Mouse (Mus musculus) heart, adult 9 months (tissue): ENCODE measurements around the gene Mettl2.
A peak's percentile ranks its signal among the peaks of the same experiment; 100 is the strongest.

Experiments used
- DNase-seq, 2 experiments: peaks; one replicate each; pipeline ENCODE4 v3.0.0; 2022; ENCODE audit warnings: low spot score in 2 of 2

Gene Mettl2

DNA sequence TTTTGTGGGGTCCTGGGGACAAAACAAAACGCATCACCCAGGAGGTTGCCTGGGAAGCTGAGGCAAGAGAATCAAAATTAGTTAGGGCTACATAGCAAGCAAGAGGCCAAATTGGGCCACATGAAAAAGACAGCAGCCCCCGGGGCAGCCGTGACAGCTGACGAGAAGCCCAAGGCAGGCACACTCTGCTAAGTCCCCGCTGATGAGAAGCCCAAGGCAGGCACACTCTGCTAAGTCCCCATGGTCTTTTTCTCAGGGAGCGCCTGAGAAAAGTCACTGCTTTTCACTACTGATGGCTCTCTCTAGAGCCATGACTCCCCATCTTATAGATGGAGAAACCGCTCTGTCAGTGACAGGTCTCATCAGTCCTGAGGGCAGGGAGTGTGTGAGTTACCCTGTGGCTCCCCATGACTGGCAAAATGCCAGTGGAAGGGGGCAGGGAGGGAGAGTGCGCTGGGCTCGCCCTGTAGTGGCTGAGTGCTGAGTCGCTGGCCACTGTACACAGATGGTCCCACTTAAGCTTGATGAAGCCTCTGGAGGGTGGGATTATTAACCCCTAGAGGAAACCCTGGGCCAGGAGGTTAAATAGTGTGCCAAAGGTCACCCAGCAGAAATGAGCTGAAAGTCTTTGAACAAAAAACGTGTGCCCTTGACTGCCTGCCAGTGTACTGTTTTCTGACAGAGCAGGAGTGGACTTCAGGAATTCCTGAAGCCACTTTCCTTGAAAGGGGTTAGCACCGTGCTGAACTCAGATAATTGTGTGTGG lies 27.0 kb downstream of the Mettl2 start:
- DNase-seq, result peak; percentile 10 to 14

DNA sequence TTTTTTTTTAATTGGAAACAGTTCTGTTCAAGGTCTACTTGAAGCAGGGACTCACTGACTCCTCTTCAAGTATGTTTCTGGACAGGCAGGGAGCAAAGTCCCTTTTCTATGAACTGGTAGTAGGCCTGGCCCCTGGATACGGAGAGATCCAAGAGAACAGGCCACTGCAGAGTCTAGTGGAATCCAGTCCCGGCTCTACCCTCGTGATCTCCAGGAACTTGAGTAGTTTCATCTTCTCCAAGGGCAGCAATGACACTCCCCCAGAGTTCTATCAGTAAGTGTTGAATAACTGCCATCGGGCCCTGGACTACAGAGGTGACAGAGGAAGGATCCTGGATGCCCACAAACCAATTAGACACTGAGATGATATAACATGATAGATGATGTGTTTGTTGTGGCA lies 29.7 kb downstream of the Mettl2 start:
- no peak for DNase-seq

DNA sequence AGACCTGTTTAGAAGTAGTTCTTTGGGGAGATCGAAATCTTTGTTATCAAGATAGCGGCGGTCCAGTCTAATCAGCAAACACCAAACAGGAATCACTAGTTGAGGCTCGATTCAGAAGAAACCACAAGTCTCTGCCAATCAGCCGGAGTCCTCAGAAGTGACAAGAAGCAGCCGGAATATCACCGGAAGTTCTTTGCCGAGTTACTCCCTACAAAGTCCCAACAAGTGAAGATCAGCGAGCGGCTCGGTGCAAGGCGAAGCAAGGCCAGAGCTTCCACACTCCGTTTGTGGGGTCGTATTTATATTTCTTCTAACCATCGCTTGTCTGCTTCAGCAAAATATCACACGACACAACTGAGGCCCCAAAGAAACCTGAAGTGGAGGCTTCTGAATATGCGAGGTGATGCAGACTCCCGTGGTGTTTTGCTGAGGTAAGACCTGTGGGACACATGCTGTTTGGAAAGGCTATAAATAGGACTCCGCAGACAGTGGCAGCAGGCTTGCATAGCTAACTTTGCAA lies 30.6 kb downstream of the Mettl2 start:
- peak in 1 of 2 experiments; percentile 14 for DNase-seq

DNA sequence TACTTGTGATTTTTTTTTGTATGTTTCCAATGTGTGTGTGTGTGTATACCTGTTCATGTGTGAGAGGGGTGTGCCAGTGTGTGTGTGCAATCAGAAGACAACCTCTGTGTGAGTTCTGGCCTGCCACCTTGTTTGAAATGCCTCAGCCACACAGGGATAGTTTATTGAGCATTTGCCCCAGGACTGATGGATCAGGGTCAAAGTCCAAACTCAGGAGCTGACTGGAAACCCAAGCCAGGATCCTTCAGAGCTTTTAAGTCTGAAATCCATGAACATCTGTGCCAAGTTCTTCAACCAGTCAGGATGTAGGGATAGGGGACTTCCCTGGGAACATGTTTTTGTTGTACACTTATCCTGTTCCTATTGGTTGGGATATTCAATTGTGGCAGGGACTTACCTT lies 31.8 kb downstream of the Mettl2 start:
- DNase-seq, result no peak

DNA sequence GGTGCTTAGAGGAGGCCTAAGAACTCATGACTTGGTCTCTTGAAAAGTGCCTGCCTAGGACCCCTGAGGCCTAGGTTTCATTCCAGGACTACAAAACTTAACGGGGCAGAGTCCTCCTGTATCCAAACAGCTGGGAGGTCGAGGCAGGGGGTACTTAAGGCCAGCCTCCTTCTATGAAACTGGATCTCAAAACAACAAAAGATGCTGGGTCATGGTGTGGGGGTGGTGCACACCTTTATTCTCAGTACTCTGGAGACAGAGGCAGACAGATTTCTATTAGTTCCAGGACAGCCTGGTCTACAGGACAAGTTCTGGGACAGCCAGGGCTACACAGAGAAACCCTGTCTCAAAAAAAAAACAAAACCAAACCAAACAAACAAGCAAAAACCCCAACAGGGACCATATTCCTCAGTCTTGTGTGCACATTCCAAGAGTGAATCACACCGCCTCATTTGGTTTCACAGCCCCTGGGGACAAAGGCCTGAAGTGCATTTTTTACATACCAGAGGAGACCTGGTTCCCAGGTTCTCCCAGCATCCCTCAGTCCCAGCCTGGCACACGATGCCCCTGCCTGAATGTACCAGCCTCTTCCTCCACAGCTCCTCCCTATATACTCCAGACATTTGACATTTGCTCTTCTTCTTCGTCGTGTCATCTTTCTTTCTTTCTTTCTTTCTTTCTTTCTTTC lies 33.6 kb downstream of the Mettl2 start:
- DNase-seq, result no peak

DNA sequence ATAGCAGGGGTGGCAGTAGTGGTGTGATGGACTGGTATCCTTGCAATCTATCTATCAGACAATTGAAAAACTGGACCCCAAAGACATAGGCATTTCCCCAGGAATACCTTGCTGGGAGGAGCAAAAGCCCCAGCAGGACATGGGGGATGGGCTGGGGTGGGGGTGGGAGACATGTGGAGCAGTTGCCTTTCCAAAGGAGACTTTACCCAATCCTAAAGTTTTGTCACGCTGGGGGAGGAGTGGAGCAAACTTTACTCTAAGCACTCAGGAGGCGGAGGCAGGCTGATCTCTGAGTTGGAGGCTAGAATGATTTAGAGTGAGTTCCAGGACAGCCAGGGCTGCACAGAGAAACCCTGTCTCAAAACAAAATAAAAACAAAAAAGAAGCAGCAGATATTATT lies 35.2 kb downstream of the Mettl2 start:
- DNase-seq, result no peak

DNA sequence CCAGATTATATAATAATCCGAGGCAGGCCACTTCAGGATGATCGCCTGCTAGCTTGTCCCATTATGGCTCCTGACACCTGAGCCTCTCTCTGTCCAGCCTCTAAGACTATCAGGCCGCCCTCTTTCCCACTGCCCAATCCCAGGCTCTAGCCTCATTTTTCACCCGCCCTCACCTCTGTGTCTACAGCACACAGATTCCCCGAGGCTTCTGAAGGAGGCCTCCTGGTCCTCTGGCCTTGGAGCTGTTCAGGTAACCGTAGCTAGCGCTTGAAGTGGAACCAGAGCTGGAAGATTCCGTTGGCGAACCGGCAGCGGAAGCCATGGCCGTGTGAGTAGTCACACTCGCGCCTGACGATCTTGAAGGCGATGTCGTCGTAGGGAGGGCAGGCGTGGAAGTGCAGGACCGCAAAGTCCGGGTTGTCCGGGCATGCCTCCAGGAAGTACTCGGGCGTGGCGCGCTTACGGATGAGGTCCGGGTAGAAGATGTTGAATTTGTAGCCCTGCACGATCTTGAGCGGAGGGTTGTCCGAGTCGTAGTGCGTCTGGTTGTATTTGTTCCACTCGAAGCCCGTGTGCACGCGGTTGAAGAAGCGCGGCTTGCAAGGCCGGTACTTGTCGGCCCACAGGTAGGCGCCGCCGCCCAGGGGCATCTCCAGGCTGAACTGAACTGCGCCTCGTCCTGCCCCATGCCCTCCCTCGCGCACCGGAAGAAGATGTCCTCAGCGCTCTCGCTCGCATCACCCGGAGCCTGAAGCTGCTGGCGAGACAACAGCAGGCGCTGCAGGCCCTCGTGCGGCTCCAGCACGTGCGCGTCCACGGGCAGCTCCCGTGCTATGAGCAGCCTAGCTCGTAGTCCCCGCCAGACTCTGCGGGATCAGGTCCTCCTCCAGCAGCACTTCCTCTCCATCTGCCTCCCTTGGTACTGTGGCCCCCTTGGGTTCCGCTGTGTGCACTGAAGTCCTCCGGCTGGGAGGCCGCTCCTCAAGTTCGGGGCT lies 38.6 kb downstream of the Mettl2 start:
- DNase-seq, result no peak

DNA sequence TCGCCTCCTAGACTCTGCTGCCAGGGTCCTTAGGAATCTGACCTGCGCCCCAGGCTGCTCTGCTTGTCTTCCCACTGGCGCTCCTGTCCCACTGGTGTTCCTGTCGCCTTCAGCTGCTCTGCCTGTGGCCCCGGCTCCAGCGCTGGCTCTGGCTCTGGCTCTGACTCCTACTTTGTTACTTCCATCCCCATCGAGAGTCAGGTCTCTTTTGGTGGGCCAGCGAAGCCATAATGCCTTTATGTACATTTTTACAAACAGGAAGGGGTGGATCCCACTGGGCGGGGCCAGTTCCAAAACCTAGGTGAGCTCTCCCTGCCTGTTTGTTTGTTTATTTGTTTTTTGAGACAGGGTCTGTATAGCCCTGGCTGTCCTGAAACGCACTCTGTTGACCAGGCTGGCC lies 40.6 kb downstream of the Mettl2 start:
- no peak for DNase-seq

DNA sequence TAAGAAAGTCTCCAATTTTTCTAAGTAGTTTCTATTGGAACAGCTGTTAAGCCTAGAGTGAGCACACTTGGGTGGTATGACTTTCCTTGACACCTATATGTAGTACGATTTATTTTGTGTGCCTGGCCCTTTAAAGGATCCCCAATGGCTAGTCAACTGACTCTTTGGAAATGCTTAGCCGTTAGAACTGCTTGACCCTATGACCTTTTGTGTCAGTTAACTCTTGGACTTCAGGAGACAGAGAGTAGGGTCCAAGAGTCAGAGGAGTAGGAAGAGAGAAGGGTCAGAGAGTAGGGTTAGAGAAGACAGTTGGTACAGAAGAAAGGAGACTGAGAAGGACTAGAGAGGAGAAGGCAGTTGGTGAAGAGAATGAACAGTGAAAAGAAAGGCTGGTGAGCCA lies 52.3 kb downstream of the Mettl2 start, which contains the start of gene Tlk2:
TSS of gene Tlk2 (plus strand) at position 292 of the 400 bp plus-strand sequence.
- no peak for DNase-seq

DNA sequence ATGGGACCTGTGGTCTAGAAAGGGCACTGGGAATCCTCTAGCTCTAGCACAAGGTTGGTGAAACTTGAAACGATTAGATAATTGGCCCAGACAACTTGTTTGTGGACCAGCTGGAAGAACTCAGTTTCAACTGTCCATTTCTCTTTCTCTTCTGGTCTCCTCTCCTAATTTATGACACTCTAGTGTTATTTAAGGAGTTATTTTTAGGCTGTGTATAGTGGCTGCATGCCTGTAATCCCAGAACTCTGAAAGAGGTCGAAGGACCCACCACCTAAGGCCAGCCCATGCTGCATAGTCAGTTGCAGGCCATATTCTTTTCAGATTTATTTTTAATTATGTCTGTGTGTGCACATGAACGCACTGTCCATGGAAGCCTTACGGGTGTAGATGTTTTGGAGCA lies 53.3 kb downstream of the Mettl2 start:
- no peak for DNase-seq

DNA sequence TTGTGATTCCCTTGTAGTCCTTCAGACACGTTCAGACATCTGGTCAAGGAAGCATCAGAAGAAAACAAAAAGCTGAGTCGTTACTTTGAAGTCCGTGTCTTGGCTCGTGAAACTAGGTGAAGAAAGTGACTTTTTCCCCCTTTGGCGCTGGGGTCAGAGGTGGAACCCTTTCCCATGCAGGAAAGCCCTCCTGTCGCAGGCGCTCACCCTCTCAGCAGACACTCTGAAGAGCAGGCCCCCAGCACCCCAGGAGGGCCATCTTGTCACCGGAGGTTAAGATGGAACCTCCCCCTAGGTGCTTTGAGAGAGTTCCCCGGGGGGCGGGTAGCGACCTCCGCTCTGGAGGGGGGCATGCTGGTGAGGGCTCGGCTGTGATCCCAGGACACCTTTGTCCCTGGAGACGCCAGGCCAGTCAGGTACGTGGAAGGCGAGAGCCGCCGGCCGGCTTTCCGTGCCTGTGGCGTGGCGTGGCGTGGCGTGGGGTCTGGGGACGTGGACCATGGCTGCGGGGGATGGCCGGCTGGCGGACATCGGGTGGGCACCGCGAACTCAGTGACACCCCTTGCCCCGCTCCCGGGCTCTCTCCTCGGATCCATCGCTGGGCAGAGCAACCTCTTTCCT lies 54.4 kb downstream of the Mettl2 start:
- peak; percentile 36 to 44 for DNase-seq

DNA sequence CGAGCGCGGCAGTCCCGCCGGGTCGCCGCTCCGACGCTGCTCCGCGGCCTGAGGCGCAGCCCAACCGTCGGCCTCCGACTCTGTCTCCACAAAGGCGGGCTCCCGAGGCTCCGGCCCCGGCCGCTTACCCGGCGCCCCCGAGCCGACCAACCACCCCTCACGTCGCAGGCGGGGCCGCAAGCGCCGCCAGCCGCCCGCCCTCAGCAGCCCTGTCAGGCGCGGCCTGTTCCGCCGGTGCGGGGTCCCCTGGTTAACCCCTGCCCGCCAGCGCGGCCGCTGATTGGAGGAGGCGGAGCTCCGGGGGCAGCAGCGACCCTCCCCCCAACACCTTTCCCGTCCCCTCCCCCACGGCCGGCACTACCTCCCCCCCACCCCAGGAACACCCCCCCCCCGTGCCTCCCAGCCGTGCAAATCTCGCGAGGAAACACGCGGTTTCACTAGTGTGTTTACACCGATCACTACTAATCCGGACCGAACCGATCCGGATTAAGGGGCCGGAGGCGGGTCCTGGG lies 55.0 kb downstream of the Mettl2 start:
- DNase-seq, result peak; percentile 89 to 91

DNA sequence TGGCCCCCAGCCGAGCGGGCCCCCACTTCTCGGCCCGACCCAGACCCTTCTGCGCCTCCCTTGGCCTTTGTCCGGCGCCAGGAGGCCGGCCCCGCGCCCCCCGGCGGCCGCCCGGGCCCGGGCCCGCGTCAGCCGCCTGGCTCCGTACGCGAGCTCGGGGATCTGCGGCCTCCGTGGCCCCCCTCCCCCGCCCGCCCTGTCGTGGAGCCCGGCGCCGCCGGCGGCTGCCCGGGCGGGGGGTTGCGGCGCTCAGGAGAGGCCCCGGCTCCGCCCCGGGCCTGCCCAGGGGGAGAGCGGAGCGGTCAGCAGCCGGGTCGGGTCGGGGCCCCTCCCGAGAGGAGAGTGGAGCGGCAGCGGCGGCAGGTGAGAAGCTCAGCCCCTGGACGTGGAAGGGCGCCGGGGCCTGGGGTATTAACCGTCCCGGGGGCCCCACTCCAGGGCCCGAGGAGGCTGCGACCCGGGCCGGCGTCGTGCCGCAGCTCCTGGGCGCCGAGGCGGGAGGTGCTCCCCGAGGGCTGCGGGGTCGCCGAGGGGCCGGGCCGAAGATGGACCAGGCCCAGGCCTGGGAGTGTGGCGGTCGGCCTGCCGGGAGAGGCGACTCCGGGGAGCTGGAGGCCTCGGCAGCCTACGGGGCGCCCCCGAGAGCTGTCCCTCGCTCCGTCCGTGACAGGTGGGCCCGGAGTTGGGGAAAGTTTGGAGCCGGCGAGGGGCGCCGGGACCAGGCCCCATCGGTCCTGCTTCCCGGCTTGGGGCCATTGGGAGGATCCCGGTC lies 55.6 kb downstream of the Mettl2 start:
- DNase-seq, result peak; percentile 37 to 54

DNA sequence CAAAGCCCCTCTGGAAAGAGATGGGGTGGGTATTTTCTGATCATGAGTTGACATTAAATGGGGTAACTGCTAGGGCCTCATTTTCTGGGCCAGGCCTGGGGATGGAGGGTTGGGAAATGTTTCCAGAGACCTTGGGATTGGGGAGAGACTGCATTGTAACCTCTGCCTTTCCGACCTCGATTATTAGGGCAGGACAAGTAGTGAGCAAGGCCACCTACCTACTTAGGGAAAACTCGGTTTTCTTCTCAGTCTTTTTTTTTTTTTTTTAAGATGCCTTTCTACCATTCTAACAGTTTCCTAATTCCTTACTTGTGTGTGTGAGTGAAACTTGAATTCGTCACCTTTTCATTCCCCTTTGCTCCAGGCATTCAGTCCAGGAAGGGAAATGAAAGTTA lies 56.2 kb downstream of the Mettl2 start:
- no peak for DNase-seq

DNA sequence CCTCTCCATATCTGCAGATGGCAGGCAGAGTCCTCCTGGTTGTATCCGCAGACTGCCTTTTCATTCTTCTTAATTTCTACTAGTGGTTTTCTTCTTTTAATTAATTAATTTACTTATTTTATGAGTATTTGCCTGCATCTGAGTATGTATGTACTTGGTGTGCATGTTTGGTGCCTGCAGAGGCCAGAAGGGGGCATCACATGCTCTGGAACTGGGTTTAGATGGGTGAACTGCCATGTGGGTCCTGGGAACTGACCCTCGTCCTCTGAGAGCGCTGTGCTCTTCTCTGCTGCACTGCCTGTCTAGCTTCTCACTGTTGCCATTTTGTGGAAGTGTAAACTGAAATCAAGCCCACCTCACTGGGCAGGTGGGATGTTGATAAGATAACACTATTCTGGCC lies 58.5 kb downstream of the Mettl2 start:
- no peak for DNase-seq
